Mouse (Mus musculus): ENCODE results near the gene Gm21860.
"Not testable (repeated sequence)": the region's sequence is repeated elsewhere in the genome, so short reads cannot be mapped to it uniquely, and the experiment has no call there.

DNA sequence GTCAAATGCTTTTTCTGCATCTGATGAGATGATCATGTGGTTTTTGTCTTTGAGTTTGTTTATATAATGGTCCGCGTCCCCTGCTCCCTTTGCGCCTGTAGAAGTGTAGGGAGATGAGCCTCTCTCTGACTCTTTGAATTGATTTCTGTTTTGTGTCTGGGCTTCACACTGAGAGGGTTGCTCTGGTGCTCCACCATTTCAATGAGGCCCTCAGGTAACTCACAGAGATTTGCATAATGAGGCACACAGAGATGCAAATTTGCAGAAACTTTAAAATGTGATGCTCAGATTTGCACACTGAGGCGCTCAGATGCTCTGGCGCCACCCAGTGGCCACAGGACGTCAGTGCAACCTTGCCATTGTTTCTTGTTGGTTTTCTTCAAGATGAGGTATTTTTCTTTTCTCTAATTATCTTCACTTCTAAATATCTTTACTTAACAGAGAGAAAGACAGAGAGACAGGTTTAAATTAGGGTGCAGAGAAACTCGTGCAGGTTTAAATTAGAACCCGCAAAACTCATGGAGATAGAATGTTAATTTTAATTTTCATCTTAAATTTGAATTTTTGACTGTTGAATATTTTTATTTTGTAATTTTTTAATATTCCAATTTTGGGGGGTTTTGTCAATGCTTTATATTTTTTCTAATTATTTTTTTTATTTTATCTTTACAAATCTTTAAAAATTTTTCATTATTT lies 30.5 kb downstream of the Gm21860 start:
- TF ChIP-seq CTCF (IDR thresholded peaks at IDR 0.05; ENCODE audit: low read depth, low read length); POLR2A (IDR thresholded peaks at IDR 0.05; ENCODE audit: borderline replicate concordance, low read depth, low read length): not testable (repeated sequence)

Data from bone marrow macrophage, adult 2 months (primary cell).